Mouse (Mus musculus) left cerebral cortex, adult 2 months (tissue): ENCODE measurements around the gene Atp2a2. TPM values are rescaled to one million over a fixed set of nuclear protein-coding genes. Genes with fewer than 3 reads are reported as not detected.
"Not testable (repeated sequence)": the region's sequence is repeated elsewhere in the genome, so short reads cannot be mapped to it uniquely, and the experiment has no call there.

Source experiments
- DNase-seq, 2 experiments: peaks; one replicate each; pipeline ENCODE4 v3.0.0; 2021 to 2022; ENCODE audit warnings: low spot score in 2 of 2, mixed read lengths in 1 of 2; ENCODE audit errors: extremely low spot score in 1 of 2
- H3K27ac ChIP-seq: fragments of 200-600 bp; 2 replicates; pipeline ENCODE4 v1.8.1; 2022
- H3K4me3 ChIP-seq: fragments of 200-600 bp; 2 replicates; pipeline ENCODE4 v1.8.1; 2022
- CTCF ChIP-seq: fragments of 200-600 bp; IDR thresholded peaks from 2 replicates; pipeline ENCODE4 v1.8.1; 2022; ENCODE audit warnings: antibody characterized with exemption, mild to moderate bottlenecking, moderate library complexity
- intact Hi-C: fragments of 180-260 bp; cut with DNase I; formaldehyde crosslinking; loops from one replicate; pipeline ENCODE4 v1.15.1; 2025
- total RNA-seq, 2 experiments: library from RNA; stranded (reverse); gene quantifications; 2 replicates each; pipeline ENCODE4 v1.2.3; 2021

The Atp2a2 gene
- total RNA-seq, 2 experiments from 2014 or later = 670 to 735 TPM

- Histone ChIP-seq H3K27ac (no peak overlapping the region), H3K4me3 (no peak overlapping the region)
- intact Hi-C loops = no loop called here
- DNase-seq = no peak
- TF ChIP-seq CTCF = no peak
These were observed 61.9 kb downstream of the Atp2a2 start for GRCm38 (mm10) chr5:122440095-122440630.

- intact Hi-C loops = no loop called here
- Histone ChIP-seq H3K4me3 (no peak overlapping the region), H3K27ac (no peak overlapping the region)
- TF ChIP-seq CTCF = no peak
- no peak for DNase-seq
These were observed 62.5 kb downstream of the Atp2a2 start for GRCm38 (mm10) chr5:122439400-122440094.

DNA sequence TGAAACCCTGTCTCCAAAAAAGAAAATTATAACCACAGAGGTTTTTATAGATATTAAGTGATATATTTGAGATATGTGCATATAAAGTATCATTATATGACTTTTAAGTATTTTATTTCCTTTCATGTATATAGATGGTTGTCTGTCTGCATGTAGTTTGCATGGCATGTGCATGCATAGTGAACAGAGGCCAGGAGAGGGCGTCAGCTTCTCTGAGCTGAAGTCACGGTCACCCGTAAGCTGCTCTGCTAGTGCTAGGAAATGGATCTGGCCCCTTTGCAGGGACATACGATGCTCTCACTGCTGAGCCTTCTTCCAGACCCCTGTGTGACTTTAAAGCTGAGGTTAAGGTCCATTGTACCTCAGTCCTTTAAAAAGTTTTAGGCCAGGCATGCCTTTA is 67.5 kb downstream of the Atp2a2 start:
- Histone ChIP-seq H3K27ac (no peak overlapping the region), H3K4me3 (no peak overlapping the region)
- TF ChIP-seq CTCF = peak; percentile 18
- DNase-seq = no peak
- intact Hi-C loops = no loop called here

GRCm38 (mm10) chr5:122431221-122431620 is 70.8 kb downstream of the Atp2a2 start:
- intact Hi-C loops = no loop called here
- no peak overlapping the region for H3K27ac ChIP-seq
- TF ChIP-seq CTCF = no peak
- DNase-seq = no peak
- no peak overlapping the region for H3K4me3 ChIP-seq

- DNase-seq = no peak
- TF ChIP-seq CTCF = no peak
- intact Hi-C loops = no loop called here
These were observed 71.8 kb downstream of the Atp2a2 start for GRCm38 (mm10) chr5:122430036-122430775.

DNA sequence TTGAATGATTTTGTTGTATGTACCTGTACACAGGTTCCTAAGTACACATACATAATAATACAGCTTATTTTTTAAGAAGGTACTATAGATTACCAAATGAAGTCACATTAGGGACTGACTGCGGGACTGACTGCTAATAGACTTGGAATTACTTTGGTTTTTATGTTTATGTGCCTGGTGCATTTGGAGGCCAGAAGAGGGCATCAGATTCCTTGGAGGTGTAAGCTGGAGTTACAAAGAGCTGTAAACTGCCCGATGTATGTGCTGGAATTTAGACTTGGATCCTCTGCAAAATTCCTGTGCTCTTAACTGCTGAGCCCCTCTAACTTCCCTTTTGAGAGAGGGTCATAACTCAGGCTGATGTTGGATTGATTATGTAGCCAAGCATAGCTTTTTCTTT is 76.5 kb downstream of the Atp2a2 start:
- Histone ChIP-seq H3K27ac (no peak overlapping the region), H3K4me3 (no peak overlapping the region)
- no peak for DNase-seq
- TF ChIP-seq CTCF = peak; percentile 8; the same call in 1 of the 2 replicates
- intact Hi-C loops = no loop called here

More at GRCm38 (mm10) chr5:122430036-122430775, 71.8 kb downstream of the Atp2a2 start:
- Histone ChIP-seq H3K4me3 (no peak overlapping the region), H3K27ac (no peak overlapping the region)

DNA sequence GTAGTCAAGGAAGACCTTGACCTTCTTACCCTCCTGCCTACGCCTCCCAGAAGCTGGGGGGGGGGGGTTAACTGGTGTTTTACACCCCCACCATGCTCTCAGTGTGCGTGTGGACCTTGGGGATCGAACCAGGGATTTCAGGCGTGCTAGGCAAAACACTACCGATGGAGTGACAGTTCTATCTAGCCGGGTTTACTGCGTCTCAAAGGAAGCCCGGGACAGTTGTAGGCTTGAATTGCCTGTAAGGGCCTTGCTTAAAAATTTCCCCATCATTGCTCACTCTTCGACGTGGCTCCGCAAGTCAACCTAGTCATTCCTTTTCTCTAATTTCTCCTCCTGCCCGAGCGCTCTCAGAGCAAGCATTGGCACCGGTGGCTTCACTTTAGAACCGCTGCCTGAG is 78.9 kb downstream of the Atp2a2 start:
- Histone ChIP-seq H3K27ac (no peak overlapping the region), H3K4me3 (peak overlapping the region; percentile 74)
- intact Hi-C loops = loop anchor here (5.0 kb wide), 2 partner anchors 204 to 304 kb away; no protein-coding TSS in a partner anchor
- no peak for DNase-seq
- TF ChIP-seq CTCF = no peak

GRCm38 (mm10) chr5:122422071-122422964 is 79.7 kb downstream of the Atp2a2 start:
- H3K4me3 ChIP-seq = peak overlapping the region; percentile 74
- DNase-seq = peak; percentile 85 to 88
- H3K27ac ChIP-seq = peak overlapping the region; percentile 98
- intact Hi-C loops = loop anchor here (5.0 kb wide), 2 partner anchors 205 to 305 kb away; no protein-coding TSS in a partner anchor
- no peak; the same call in 1 of the 2 replicates for TF ChIP-seq CTCF

GRCm38 (mm10) chr5:122421271-122422068 is 80.6 kb downstream of the Atp2a2 start, which contains the start of gene Anapc7:
Gene Anapc7, plus strand, starts transcription at chr5:122421693.
- DNase-seq = no peak
- H3K4me3 ChIP-seq = peak within 1 kb of the TSS; percentile 74
- intact Hi-C loops = loop anchor here (5.0 kb wide), 2 partner anchors 206 to 306 kb away; no protein-coding TSS in a partner anchor
- TF ChIP-seq CTCF = peak; percentile 39
- peak within 1 kb of the TSS; percentile 98 for H3K27ac ChIP-seq

DNA sequence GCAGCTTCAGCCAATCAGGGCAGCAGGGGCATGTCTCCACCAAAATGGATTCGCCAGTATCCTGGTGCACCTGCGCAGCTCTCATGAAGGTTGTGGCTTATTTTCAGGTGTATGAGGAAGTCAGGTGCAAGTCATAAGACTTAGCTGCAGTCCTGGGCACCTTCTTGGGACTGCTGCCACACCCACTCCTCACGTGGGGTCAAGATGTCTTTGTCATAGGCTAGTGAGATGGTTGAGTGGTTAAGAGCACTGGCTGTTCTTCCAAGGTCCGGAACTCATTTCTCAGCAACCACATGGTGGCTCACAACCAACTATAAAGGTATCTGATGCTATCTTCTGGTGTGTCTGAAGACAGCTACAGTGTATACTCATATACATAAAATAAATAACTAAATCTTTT is 81.3 kb downstream of the Atp2a2 start:
- H3K4me3 ChIP-seq, H3K27ac ChIP-seq, DNase-seq: not testable (repeated sequence)
- intact Hi-C loops = loop anchor here (5.0 kb wide), 2 partner anchors 207 to 307 kb away; no protein-coding TSS in a partner anchor
